Mouse (Mus musculus): Measurements from ENCODE around the gene Auts2.

Gene Auts2

DNA sequence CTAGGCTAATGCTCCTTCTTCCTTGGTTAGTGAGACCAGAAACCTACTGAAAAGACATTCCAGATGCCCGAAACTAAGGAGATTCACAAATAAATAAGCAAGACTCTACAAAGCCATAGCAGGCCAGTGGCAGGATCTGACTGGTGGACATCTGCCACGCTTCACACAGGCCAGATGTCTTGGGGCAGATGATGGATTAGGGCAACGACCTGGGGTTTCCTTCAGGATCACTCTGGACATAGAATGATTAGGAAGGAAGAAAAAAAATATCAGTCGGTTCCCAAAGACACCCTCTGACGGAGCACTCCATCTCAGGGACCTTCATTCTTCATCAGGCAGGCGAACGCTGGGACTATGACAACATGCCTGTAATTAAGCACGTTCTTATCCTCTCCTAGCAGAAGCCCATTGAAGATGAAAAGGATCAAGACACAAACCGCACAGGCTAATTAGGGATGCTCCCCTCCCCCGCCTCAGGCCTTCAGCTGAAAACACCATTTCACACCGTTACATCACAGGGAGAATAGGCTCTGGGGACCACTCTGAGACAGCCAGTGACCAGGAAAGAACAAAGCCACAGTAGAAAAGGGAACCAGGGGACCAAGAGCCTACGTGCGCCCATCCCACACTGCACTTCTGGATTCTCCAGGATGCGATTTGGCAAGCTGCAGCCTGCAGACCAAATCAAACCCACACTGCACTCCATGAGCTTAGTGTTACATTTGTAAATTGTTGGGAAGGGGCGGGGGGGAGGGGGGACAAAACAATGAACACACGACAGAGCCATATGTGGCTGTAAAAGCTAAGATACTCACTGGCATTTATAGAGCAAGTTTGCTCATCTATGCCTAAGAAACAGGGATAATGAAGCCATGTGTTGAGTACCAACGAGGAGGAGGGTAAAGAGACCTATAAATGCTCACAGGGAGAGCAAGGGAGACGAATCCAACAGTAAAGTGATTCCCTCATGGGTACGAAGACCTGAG lies 710.0 kb downstream of the Auts2 start:
- no peak for DNase-seq (ENCODE audit: low spot score)

DNA sequence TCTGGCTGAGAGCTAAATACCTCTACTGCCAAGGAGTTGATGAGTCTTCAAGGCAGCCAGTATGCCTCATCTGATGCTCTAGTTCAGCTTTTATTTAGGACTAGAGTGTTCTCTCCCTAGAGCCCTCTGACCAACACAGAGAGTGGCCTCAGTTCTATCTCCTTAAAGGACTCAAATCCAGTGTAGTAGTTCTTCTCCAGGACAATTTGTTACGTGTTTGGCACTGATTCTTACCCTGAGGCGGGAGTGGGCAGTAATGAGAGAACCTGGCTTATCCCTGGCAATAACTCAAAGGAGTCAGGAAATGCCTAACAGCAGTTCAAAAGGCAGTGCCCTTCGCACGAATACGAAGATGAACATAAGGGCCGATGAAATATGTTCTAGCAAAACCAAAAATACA lies 713.0 kb downstream of the Auts2 start:
- DNase-seq (ENCODE audit: low spot score) = no peak

DNA sequence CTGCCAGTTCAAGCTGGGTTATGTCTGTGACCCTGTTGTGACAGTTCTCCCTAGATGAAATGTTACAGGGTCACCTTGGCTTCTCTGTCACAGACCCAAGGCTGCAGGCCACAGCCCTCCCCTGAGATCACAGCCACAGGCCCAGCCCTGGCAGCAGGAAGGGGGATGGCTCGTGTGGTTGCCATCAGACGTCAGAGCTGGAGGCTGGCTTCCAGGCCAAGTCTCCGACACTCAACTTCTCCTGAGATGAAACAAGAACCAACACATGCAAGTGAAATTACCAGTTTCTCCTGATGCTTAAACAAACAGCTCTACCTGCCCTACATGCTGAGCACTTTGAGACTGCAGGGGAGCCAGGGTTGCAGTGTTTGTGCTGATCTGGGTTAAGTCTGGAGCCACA lies 713.9 kb downstream of the Auts2 start:
- no peak for DNase-seq (ENCODE audit: low spot score)

DNA sequence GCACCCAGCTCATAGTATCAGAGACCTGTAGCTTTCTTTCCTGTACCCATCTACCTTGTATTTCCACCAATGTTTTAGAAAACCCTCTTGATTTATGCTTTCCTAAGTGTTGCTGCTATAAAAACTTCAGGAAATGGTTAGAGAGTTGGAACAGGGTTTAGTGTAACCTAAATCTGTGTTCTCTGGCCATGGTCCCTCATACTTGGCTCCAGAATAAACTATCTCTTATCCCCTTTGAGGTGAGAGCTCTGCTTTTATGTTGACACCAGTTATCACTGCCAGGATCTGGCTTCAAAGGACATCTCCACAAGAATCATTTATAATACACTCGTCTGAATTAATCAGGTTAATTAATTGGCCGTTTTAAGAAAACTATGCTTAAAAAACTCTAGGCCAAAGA lies 714.5 kb downstream of the Auts2 start:
- DNase-seq (ENCODE audit: low spot score) = no peak

DNA sequence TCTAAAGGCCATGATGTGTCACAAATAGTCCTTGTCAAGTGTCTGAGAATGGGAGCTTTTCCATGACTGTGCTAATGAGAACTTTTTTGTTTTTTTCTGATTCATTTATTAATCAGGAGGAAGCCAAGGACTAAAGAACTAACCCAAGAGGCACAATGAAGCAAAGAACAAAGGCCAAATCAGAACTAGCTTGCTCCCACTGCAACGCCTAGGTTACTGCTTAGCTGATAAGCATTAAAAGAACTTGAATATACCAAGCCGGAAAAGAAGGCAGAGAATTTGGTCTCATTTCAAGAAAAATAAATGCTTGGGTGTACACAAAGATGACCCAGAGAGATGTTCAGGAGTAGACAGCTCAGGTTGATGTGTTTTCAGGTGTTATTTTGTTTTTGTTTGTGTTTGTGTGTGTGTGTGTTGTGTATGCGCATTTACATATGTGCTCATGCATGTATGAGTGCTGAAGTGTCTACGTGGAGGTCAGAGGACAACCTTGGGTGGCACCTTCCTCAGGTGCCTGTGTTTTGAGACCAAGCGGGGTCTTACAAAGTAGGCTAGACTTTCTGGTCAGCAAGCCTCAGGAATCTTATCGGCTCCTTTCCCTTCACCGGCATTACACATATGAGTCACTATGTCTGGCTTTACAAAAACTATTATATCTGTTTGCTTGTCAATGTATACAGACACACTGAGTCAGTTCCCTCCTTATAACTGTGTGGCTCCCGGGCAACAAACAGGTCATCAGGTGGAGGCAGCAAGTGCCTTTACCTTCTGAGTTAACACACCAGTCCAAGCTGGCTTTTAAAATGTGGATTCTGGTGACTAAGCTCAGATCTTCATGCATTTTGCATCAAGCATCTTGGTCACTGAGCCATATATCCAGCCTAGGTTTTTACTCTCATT lies 716.5 kb downstream of the Auts2 start:
- DNase-seq (ENCODE audit: low spot score) = no peak

DNA sequence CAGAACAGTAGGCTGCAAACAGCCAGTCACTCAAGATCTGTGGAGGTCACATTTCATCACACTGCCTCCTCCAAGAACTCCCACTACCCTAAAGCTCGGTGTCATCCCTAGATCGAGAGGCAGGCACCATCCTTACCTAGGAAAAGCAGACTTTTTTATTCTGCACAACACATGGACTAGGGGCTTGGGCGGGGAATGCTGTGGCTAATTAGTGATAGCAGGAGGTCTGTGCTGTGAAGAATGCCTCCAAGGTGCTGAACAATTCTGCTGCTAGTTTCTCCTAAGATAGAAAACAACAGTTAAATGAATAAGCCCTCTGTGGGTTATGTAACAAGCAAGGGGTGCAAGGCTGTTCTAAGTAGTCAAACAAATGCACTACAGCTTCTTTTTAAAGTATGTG lies 717.7 kb downstream of the Auts2 start:
- DNase-seq (ENCODE audit: low spot score) = no peak

DNA sequence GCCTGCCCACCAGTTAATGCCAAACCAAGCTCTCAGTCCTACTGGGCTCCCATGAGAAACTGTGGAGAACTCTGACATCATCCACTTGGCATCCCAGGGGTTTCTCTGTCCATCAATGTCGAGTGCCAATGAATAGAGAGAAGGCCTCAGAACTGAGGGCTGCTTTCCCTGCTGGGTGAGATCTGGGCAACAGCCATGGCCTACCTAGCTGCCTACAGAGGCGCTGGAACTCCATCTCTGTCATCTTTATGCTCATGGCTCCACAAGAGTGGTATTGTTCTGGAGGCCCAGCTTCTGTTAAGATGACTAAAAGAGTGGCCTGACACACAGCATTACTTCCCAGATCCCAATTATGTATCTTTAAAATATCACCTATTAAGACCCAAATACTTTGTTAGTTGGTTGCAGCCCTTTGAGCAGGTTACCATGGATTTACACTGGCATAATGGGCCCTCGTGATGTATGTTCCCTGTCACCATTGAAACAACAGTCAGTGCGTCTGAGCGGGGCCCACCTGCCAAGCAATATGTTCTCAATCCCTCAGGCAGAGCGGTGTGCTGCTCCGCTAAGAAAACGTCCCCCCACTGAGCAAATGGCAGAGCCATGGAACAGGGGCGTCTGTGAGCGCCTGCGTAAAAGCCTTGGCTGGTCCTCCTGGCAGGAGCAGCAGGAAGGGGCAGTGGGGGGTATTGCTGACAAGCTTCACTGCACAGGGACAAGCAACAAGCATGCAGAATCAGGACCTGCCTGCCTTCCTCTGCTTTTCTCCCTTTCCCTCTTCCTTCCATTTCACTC lies 718.8 kb downstream of the Auts2 start:
- no peak for DNase-seq (ENCODE audit: low spot score)

DNA sequence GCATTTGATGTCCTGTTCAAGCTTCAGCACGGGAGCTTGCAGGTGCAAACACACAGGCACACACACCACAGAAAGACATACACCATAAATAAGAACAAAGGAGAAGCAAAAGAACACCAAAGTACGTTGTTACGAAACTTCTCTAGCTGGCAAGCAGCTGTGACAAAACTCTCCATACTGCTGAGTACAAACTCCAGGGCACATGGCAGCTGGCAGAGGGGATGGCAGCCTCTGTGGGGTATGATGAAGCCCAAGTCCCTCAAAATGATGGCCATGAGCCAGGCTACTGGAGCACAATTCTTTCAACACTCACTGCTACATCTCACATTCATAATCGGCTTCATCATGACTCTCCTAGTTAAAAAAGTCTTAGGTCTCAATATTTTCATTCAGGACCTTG lies 721.7 kb downstream of the Auts2 start:
- DNase-seq (ENCODE audit: low spot score) = no peak

DNA sequence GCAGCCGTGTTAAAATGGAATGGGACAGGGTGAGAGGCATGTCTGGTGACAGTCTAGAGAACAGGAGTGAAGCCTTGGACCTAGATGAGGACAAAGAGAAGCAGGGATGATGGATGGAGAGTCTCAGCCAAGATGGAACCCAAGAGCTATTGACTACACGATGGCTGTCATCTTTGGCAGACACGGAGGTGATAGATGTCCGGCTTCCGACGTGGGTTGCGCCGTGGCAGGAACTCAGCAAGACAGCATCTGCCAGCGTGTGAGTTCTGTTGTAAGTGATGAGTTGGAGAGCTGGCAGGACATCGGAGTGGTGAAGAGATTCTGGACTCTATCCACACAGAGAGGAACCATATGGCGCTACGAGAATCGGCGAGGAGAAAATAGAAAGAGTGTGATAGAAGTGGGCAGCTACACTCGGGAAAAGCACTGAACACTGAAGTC lies 723.9 kb downstream of the Auts2 start:
- DNase-seq (ENCODE audit: low spot score) = no peak

DNA sequence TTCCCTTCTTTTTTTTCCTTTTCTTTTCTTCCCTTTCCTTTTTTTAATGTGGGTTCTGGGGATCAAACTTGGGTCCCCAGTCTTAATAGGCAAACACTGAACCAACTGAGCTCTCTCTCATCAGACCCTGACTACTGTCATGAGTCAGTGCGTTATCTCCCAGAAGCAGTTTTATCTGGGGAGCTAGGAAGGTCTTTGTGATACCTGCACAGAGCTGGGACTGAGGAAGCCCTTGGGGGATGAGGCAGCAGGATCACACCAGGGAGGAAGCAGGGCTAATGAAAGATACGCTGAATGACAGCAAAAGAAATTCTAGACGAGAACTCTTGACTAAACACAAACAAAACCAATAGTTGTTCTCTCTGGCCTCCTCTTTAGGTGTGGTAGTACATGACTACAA lies 727.6 kb downstream of the Auts2 start:
- DNase-seq (ENCODE audit: low spot score) = no peak

DNA sequence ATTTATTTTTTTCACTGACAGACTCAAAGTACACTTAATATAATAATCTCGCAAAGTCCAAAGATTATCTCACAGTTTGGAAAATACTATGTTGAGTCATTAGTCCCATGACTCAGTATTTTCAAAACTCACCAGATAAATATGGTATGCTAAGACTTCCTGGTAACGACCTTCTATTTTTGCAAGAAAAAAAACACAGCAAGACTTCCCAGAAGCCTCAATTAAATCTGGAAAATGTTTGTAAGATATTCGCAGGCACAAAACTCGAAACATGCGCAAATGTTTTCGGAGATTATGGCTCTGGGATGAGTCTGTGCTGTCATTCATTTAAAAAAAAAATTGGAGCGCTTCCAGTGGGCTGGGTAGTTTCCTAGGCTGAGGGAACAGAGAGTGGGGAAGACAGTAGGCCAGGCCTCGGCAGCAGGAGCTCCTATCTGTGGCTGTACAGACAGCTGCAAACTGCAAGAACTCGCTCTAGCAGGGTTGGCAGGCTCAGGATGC lies 728.6 kb downstream of the Auts2 start:
- peak; percentile 55 for DNase-seq (ENCODE audit: low spot score)

DNA sequence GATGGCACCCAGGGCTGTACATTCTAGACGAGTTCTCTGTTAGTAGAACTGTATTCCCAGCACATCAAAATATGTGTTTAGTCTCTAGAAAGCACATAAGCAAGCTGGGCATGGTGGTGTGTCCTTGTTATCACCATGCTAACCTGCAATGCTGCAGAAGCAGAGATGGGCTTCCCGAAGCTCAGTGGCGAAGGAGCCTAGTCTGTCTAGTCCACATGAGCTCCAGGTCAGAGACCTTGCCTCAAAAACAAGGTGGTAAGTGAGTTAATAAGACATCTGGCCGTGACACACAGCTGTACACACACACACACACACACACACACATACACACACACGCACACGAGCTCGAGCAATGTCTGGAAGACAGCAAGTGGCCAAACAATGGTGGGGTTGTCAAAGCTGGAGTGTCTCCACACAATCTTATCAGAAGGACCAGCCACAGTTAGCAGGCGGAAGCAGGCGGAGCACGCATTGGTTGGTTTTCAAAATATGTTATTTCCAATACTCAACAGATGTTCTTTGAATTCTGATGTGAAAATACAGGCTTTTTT lies 729.1 kb downstream of the Auts2 start:
- DNase-seq (ENCODE audit: low spot score) = peak; percentile 45

DNA sequence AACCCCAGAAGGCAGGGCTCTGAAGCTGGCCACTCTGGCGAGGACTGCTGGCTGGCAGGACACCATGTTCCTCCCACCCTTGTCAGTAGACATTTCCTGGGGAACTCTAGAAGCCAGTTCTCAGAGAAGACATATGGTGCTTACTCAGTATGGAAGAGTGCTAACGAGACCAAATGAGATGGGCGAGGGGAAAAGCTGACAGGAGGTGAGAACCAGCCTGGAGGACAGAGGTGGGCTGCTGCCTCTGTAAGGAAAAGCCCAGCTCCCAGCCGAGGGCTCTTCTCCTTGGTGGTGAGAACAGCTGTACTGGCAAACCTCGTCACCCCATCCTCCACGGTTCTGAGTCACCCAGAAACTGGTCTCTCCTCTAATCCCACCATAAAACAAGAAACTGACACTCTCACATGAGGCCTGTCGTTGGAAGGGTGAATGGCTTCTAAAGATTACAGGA lies 729.8 kb downstream of the Auts2 start:
- no peak for DNase-seq (ENCODE audit: low spot score)

DNA sequence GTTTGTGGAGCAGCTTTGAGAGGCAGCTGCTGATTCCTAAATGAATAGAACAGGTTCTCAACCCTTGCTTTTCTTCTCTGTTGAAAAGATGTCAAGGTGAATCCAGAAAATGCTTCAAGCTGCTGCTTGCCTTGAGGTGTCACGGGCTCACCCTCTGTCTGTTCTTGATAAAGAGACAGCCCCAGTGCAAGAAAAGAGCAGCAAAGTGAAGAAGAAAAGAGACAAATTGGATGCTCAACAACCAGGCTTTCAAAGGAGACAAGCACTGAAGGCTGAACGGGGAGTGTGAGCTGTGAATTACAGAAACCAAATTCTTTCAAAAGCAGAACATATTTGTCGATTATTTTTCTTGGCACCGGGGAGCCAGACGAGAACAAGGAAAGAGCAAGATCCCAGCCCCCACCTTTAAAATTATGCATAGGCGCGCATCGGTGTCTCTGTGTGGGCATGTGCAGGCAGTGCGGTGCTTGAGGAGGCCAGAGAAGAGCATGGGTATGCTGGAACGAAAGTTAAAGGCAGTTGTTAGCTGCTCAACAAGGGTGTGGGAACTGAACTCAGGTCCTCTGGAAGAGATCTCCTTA lies 730.6 kb downstream of the Auts2 start:
- no peak for DNase-seq (ENCODE audit: low spot score)

DNA sequence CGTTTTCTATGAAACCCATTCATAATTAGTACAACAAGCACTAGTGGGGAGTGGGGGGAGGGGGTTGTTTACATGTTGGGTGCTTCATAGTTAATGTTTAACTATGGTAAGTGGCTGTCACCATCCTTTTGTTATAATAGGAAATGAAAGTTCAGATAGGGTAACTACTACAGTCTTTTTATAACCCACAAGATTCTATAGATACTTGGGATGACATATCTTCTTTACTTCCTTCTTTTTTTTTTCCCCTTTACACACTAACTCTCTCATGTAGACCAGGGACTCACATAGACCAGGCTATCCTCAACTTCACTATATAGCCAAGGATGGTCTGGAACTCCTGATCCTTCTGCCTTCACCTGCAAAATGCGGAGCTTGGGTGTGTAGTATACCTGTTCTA lies 736.8 kb downstream of the Auts2 start:
- DNase-seq (ENCODE audit: low spot score) = no peak

DNA sequence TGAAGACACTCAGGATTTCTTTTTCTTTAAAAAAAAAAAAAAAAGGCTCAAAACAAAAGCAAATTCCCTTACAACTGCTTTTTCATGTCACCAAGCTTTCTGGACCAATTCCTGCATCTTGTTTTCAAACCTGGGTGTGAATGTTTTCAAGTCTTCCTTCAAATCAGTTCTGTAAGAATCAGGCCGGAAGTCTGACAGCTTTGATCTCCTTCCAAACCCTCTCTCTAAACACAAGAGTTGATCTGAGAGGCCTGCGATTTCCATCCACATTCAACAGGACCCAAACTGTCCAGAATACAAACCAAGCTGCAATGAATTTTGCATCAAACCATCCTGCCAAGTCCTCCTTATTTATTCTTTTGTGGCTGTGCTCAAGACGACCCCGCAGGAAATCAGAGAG lies 737.9 kb downstream of the Auts2 start:
- no peak for DNase-seq (ENCODE audit: low spot score)

DNA sequence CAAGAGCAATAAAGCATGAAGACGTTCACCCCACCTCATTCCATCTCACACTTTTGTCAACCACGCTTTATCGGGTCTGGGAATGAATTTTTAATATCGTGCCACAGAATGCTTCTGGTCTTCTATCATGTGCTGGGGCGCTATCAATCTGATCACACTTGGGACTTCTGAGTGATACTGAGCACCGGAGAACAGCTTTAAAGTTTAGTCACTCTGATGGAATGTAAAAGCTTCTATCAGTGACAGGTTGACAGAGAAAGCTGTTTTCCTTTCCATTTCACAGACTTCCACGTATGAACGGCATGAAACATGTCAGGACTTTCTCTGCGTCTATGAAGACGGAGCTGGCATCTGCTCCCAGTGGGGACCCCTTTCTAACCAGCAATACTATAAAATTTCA lies 739.5 kb downstream of the Auts2 start:
- no peak for DNase-seq (ENCODE audit: low spot score)

DNA sequence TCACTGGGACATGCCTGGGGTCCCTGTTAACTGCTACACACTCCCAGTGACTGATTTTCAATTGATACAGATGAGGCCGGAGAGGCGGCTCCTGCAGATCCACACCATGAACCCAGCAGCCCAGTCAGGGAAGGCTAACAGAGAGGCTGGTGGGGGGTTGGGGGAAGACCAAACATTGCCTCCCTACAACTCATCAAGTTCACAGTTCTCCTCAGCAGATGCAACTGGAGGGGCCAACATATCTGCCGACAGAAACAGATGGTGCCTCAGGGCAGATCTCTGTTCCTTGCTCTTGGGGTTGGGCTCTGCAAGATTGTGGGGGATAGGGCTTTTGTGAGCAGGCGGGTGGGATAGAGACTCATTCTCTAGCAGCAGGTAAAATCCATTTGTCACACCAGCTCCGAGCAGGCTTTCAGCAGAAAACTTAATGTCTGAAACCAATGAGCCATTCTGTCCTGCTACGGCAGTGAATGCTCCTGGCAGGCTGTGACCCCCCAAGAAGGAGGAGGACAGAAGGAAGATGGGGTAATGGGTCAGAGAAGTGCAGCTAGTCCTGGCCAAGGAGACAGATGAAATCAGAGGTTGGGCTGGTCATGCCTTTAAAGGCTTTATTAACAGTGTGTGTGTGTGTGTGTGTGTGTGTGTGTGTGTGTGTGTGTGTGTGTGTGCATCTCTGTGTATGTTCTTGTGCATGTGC lies 740.7 kb downstream of the Auts2 start:
- DNase-seq (ENCODE audit: low spot score) = no peak

DNA sequence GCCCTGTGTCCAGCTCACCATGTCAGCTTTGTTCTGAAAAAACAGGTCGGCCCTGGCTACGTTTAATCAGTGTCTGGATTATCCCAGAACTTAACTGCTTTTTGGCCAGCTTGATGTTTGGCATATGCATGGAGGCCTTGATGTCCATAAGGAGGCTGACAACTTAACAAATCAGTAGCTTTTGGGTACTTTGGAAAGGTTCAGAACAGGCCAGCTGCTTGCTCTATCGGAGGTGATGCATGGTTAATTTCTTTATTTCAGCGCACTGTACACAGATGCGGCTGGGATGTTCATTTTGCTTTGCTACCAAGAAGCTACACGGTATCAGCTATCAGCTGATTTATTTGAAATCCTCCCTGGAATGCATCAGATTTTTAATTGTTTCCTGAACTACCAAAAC lies 741.2 kb downstream of the Auts2 start:
- DNase-seq (ENCODE audit: low spot score) = no peak

DNA sequence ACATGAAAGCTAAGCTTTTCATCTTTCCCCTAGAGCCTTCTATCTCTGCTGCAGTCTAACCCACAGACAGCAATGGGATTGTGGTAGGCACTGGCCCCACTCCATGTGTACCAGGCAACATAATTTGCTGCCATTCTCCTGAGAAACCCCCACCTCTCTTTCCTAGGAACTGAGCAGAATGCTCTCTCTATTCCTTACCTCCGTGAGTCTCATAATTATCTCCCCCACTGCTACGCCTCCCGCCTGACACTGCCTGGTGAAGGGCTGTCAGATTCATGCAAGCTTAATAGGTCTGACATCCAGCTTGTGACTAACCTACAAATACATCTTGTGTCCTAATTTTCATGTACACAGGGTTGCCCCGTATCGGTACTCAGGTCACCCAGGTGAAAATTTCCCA lies 744.8 kb downstream of the Auts2 start:
- DNase-seq (ENCODE audit: low spot score) = no peak

DNA sequence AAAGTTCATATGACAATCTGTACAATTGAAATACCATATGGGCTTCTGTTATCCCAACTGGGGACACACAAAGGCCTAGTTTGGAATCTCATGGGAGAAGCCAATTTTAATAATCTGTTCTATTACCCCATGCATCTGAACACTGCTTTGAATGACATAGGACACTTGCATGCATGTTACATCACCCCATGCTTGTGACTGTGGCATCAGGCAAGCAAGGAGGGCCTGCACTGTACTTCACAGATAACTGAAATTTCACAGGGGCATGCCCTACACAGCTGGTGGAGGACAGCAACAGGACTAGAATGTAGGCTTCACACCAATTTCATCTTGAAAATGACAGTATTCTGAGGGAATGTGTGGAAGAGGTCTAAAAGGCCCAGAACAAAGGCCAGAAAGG lies 746.1 kb downstream of the Auts2 start:
- no peak for DNase-seq (ENCODE audit: low spot score)

Measured in ovary, adult 18-20 months (tissue).